Mouse (Mus musculus) midbrain, postnatal 0 days (tissue): ENCODE data around the gene Anks3. TPM values are rescaled to one million over a fixed set of nuclear protein-coding genes. Genes with fewer than 3 reads are reported as not detected.

Experiments
- ATAC-seq: fragments of 200-750 bp; cut with Nextera tagmentation; 2 replicates; pipeline ENCODE4 v1.8.0; 2017; ENCODE audit warnings: moderate number of reproducible peaks, mild to moderate bottlenecking, moderate TSS enrichment, moderate library complexity; ENCODE audit not compliant: low FRiP score
- DNase-seq: peaks from one replicate; pipeline ENCODE4 v3.0.0-alpha.2; 2015; ENCODE audit warnings: low spot score
- H3K27ac ChIP-seq: fragments of 300-500 bp; sonication (generic); 2 replicates; pipeline ENCODE4 v1.5.1; 2014; ENCODE audit warnings: low read depth, mild to moderate bottlenecking, low read length, mixed read lengths
- H3K27me3 ChIP-seq: fragments of 300-500 bp; sonication (generic); 2 replicates; pipeline ENCODE4 v1.6.1; 2014; ENCODE audit warnings: low read length, control low read depth, mixed read lengths; ENCODE audit not compliant: insufficient read depth
- H3K36me3 ChIP-seq: fragments of 300-500 bp; sonication (generic); 2 replicates; pipeline ENCODE4 v1.6.1; 2014; ENCODE audit warnings: low read length, control low read depth, mixed read lengths; ENCODE audit not compliant: insufficient read depth
- H3K4me1 ChIP-seq: fragments of 300-500 bp; sonication (generic); 2 replicates; pipeline ENCODE4 v1.6.1; 2014; ENCODE audit warnings: mild to moderate bottlenecking, control low read depth, antibody characterized with exemption, low read length, mixed read lengths; ENCODE audit not compliant: insufficient read depth
- H3K4me2 ChIP-seq: fragments of 300-500 bp; sonication (generic); 2 replicates; pipeline ENCODE4 v1.6.1; 2014; ENCODE audit warnings: low read depth, mild to moderate bottlenecking, low read length, mixed read lengths; ENCODE audit not compliant: poor library complexity, severe bottlenecking
- H3K4me3 ChIP-seq: fragments of 300-500 bp; sonication (generic); 2 replicates; pipeline ENCODE4 v1.5.1; 2014; ENCODE audit warnings: low read depth, mild to moderate bottlenecking, low read length, moderate library complexity
- H3K9ac ChIP-seq: fragments of 300-500 bp; sonication (generic); replicated peaks from 2 replicates; pipeline ENCODE4 v1.6.1; 2014; ENCODE audit warnings: mild to moderate bottlenecking, low read length, moderate library complexity, mixed read lengths; ENCODE audit not compliant: poor library complexity, severe bottlenecking
- H3K9me3 ChIP-seq: fragments of 300-500 bp; sonication (generic); 2 replicates; pipeline ENCODE4 v1.6.1; 2016; ENCODE audit warnings: low read length, control low read depth
- CTCF ChIP-seq: IDR thresholded peaks from 2 replicates; pipeline ENCODE4 v1.5.1; 2016; ENCODE audit warnings: antibody characterized with exemption, mild to moderate bottlenecking
- WGBS: fragments of 180-500 bp; shearing (Covaris S2); extraction: QIAGEN DNeasy Blood & Tissue Kit; methylation state at CpG from one replicate; pipeline ENCODE4 v1.1.7; 2014; 5-methylcytosine and 5-hydroxymethylcytosine counted together
- polyA plus RNA-seq: library from polyadenylated mRNA; unstranded; fragments of >200 nt; fragmentation: Nextera tagmentation; extraction: Ambion mirVana; gene quantifications from 2 replicates; pipeline ENCODE4 v1.2.1, GENCODE M21; 2015
- total RNA-seq: library from RNA; depleted of rRNA; stranded (reverse); fragments of >200 nt; gene quantifications from 2 replicates; pipeline ENCODE4 v1.2.3, GENCODE M21; 2014

Anks3 gene
- total and polyA plus RNA-seq, 2 experiments from 2014 or later = 36.7 to 44.3 TPM

DNA sequence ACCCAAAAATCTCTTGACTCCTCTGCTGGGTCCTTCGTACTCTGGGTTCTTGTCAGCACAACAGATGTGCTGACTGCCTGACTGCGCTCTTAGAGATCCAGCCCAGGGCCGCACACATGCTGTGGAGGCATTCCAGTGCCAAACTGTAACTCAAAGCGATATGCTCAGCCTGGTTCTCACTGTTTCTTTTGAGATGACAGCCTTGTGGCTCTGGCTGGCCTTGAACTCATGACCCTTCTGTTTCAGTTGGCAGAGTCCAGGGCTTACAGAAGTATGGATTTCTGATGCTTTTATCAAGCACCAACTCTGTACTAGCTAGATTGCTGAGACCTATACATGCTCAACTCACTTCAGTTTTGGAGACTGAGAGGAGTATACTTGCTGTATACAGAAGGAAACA, 29.3 kb upstream of the Anks3 start:
- ATAC-seq = no peak
- H3K36me3 ChIP-seq = no peaks in the 10 kb centered on the region
- 82% methylated on average over 4 of the region's 4 CpGs for WGBS
- H3K9me3 ChIP-seq = no peaks in the 10 kb centered on the region
- H3K27me3 ChIP-seq = no peaks in the 10 kb centered on the region
- no peak overlapping the region for H3K4me2 ChIP-seq
- H3K4me1 ChIP-seq = no peaks in the 10 kb centered on the region
- no peak overlapping the region for H3K9ac ChIP-seq
- no peak overlapping the region for H3K4me3 ChIP-seq
- no peak for TF ChIP-seq CTCF
- DNase-seq = no peak
- H3K27ac ChIP-seq = no peak overlapping the region

DNA sequence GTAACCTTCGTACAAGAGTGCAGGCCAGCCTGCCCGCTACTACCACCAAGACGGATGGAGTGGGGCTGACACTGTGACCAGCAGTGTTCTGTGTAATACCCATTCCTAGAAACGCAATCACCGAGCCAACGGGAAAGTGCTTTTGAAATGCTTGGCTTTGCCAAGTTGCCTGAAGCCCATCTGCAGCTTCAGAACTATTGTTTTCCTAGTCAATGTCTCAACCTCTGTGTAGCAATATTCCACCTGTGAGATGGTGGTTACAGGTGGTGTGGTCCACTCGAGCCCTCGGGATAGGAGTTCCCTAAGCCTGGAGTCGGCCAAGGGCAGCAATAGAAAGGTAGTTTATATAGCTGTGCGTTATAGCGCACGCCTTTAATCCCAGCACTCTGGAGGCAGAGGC, 20.7 kb upstream of the Anks3 start:
- Histone ChIP-seq H3K9me3 (no peaks in the 10 kb centered on the region), H3K4me3 (no peak overlapping the region), H3K4me2 (no peak overlapping the region), H3K27me3 (no peaks in the 10 kb centered on the region), H3K9ac (no peak overlapping the region), H3K36me3 (no peaks in the 10 kb centered on the region), H3K27ac (no peak overlapping the region), H3K4me1 (no peaks in the 10 kb centered on the region)
- 93% methylated on average over 12 of the region's 12 CpGs for WGBS
- no peak for TF ChIP-seq CTCF
- ATAC-seq (no peak), DNase-seq (no peak)

DNA sequence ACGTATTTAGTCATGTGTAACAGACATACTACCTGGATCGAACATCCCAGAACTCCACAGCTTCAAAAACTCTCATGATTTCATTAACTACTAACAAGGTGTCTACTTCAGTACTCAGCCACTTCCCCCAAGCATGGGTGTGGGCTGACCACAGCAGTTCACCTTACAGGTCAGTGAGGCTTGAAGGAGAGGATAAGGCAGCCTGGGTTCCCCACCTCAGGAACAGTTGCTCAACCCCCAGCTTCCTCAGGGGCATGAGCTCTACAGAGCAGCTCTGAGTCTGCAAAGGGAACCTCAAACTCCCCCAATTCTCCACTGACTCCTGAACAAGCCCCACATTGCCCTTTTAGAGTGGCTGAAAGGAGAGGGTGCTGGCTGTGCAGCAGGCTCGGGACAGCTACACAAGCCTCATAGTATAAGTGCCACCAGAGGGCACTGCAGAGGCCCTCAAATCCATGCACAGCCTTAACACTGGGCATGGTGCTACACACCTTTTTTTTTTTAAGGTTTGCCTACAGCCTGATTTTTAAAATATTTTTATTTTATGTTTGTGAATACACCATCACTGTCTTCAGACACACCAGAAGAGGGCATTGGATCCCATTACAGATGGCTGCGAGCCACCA, 15.9 kb upstream of the Anks3 start:
- Histone ChIP-seq H3K9me3 (no peaks in the 10 kb centered on the region), H3K27me3 (no peaks in the 10 kb centered on the region), H3K4me3 (no peak overlapping the region), H3K36me3 (no peaks in the 10 kb centered on the region), H3K9ac (no peak overlapping the region), H3K4me2 (no peak overlapping the region), H3K27ac (no peak overlapping the region), H3K4me1 (no peaks in the 10 kb centered on the region)
- peak; percentile 72 for TF ChIP-seq CTCF
- peak; percentile 33 for DNase-seq
- ATAC-seq = no peak
- 72% methylated on average over 4 of the region's 4 CpGs for WGBS

DNA sequence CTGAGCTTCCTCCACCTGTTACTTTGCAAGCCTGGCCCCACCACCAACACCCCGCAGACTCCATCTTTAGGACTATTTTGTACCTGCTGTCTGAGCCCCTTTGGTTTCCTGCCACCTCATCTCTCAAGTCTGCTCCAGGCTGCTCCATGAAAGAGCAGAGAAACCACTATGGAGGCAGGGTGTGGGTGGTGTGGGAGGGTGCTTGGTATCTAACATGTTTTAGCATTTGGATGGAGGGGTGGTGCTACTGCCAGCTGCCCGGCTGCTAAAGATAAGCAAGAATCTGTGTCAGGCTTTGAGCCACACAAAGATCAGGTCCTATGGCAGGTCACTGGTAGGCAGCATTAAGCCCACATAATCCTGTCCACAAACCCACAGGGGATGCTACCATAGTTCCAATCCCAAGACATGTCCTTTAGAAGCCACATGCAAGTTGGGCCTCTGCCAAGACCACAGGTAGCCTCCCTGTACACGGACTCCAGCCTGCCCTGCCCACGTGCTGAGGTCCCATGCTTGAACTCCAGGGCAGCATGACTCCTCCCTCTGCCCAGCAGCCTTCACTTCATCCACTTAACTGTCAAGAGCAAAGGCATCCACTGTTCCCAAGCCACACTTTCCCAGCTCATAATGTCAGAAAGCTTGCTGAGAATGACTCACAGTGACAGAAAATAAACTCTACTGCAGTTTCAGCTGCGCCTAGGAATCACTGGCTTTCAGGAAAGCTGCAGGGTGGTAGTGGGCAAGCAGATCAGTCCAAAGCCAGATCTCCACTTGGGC, 14.5 kb upstream of the Anks3 start:
- no peaks in the 10 kb centered on the region for H3K4me1 ChIP-seq
- no peaks in the 10 kb centered on the region for H3K9me3 ChIP-seq
- no peak for TF ChIP-seq CTCF
- H3K9ac ChIP-seq = 0 out of 2 replicates have a peak overlapping the region, but pooled peaks have one; percentile 33
- ATAC-seq = no peak
- no peak overlapping the region for H3K4me2 ChIP-seq
- no peak for DNase-seq
- H3K4me3 ChIP-seq = no peak overlapping the region
- WGBS = 71% methylated on average over 5 of the region's 5 CpGs
- H3K36me3 ChIP-seq = no peaks in the 10 kb centered on the region
- H3K27me3 ChIP-seq = no peaks in the 10 kb centered on the region
- H3K27ac ChIP-seq = no peak overlapping the region

DNA sequence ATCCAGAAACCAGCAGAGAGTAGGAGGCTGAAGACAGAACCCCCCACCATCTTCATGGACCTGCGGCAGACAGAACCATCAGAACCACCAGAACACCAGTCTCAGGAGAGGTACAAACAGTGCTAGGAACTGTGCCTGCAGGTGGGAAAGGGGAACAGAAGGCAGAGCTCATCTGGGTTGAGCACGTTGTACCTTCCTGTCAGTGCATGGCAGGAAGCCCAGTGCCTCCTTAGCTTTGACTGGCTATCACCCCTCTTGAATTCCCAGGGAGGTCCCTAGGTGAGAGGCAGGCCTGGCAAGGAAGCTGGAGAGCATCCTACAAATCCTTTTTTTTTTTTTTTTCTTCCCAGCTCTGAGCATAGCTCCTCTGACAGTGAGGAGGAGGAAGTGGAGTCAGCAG, 12.2 kb upstream of the Anks3 start:
- H3K27ac ChIP-seq = no peak overlapping the region
- no peaks in the 10 kb centered on the region for H3K9me3 ChIP-seq
- WGBS = 70% methylated on average over 2 of the region's 2 CpGs
- H3K9ac ChIP-seq = no peak overlapping the region
- no peak overlapping the region for H3K4me2 ChIP-seq
- H3K4me3 ChIP-seq = no peak overlapping the region
- 0 out of 2 replicates have a peak, but pooled peaks cover 3% of the 10 kb centered on the region for H3K36me3 ChIP-seq
- DNase-seq (no peak), ATAC-seq (no peak)
- no peaks in the 10 kb centered on the region for H3K27me3 ChIP-seq
- TF ChIP-seq CTCF = no peak
- H3K4me1 ChIP-seq = no peaks in the 10 kb centered on the region

DNA sequence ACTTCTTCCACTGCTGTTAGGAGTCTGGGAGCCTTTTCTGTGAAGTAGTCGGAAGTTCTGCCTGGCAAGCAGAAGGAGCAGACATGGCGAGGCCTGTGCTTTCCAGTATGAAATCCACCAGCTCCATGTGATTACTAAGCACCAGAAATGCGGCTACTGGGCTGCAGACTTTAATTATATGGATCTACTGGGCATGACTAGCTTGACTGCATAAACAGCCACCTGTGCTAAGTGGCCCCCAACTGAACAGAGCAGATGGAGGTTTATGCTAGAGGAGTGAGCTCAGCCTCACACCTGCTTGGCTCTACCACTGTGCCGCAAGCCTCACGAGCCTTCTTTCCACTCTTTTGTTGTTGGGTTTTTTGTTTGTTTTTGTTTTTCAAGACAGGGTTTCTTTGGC, 10.5 kb upstream of the Anks3 start:
- no peak overlapping the region for H3K27ac ChIP-seq
- no peaks in the 10 kb centered on the region for H3K27me3 ChIP-seq
- H3K4me2 ChIP-seq = no peak overlapping the region
- no peak for TF ChIP-seq CTCF
- no peak overlapping the region for H3K4me3 ChIP-seq
- no peaks in the 10 kb centered on the region for H3K9me3 ChIP-seq
- H3K4me1 ChIP-seq = no peaks in the 10 kb centered on the region
- H3K36me3 ChIP-seq = peaks cover 6% of the 10 kb centered on the region; the same call in 1 of the 2 replicates
- ATAC-seq (no peak), DNase-seq (peak; percentile 16)
- H3K9ac ChIP-seq = no peak overlapping the region
- 73% methylated on average over 5 of the region's 5 CpGs for WGBS
